In genomic region chr4:141506893-141507292, GRCm38 (mm10) we compare ENCODE assay signal across 8 mouse cellular contexts. TPM values are rescaled to one million over a fixed set of nuclear protein-coding genes. Genes with fewer than 3 reads are reported as not detected.
DNase-seq lines count a peak whose midpoint lies in the region; ATAC-seq and TF ChIP-seq lines count a peak whose summit lies in the region.

No protein-coding gene starts in this region.

- H3K4me1 ChIP-seq in intestine, embryonic 15.5 days (replicated peaks): peaks cover 26% of the 10 kb centered on the region
- peaks cover 15% of the 10 kb centered on the region; the same call in 1 of the 2 replicates for H3K4me1 ChIP-seq in lung, postnatal 0 days (ENCODE audit: insufficient read depth, low read depth, low read length)
- H3K4me1 ChIP-seq in stomach, embryonic 15.5 days: peaks cover 16% of the 10 kb centered on the region

- 70% methylated on average over 10 of the region's 10 CpGs for WGBS in intestine, embryonic 15.5 days
- WGBS in lung, postnatal 0 days: 54% methylated on average over 10 of the region's 10 CpGs
- 71% methylated on average over 10 of the region's 10 CpGs for WGBS in stomach, embryonic 15.5 days

- no peaks in the 10 kb centered on the region for H3K9me3 ChIP-seq in intestine, embryonic 15.5 days
- no peaks in the 10 kb centered on the region for H3K9me3 ChIP-seq in lung, postnatal 0 days (ENCODE audit: low read length)
- no peaks in the 10 kb centered on the region for H3K9me3 ChIP-seq in stomach, embryonic 15.5 days

- H3K9ac ChIP-seq in intestine, embryonic 15.5 days: peak overlapping the region; percentile 18; the same call in 1 of the 2 replicates
- H3K9ac ChIP-seq in lung, postnatal 0 days (replicated peaks; ENCODE audit: low read depth): no peak overlapping the region
- H3K9ac ChIP-seq in stomach, embryonic 15.5 days: no peak overlapping the region

- no peak overlapping the region for H3K4me3 ChIP-seq in intestine, embryonic 15.5 days (replicated peaks)
- no peak overlapping the region for H3K4me3 ChIP-seq in lung, postnatal 0 days (ENCODE audit: low read depth, low read length)
- H3K4me3 ChIP-seq in stomach, embryonic 15.5 days (replicated peaks): no peak overlapping the region

- H3K4me2 ChIP-seq in intestine, embryonic 15.5 days (replicated peaks): peak overlapping the region; percentile 40
- peak overlapping the region; percentile 30 for H3K4me2 ChIP-seq in lung, postnatal 0 days (replicated peaks; ENCODE audit: low read depth, low read length)
- peak overlapping the region; percentile 33; the same call in 1 of the 2 replicates for H3K4me2 ChIP-seq in stomach, embryonic 15.5 days

- DNase-seq in adrenal gland, adult 2 months: peak; percentile 54
- DNase-seq in adrenal gland, postnatal 4 days (ENCODE audit: low spot score in 2 of 2): no peak
- DNase-seq in 416B (ENCODE audit: low read depth): peak; percentile 73
- peak; percentile 54 for DNase-seq in gastrocnemius, adult 18-20 months (ENCODE audit: low spot score)
- DNase-seq in lung, postnatal 0 days (ENCODE audit: low spot score): peak; percentile 43
- no peak for DNase-seq in left cerebral cortex, adult 18-20 months (ENCODE audit: low spot score in 2 of 2)

- ATAC-seq in intestine, embryonic 15.5 days: 0 out of 2 replicates have a peak, but pooled peaks have one; percentile 23
- peak; percentile 37 for ATAC-seq in lung, postnatal 0 days
- no peak; the same call in 1 of the 2 replicates for ATAC-seq in stomach, embryonic 15.5 days (ENCODE audit: insufficient read depth, low FRiP score, low read depth)

- no peaks in the 10 kb centered on the region for H3K36me3 ChIP-seq in intestine, embryonic 15.5 days
- no peaks in the 10 kb centered on the region for H3K36me3 ChIP-seq in lung, postnatal 0 days (ENCODE audit: insufficient read depth, low read length)
- peaks cover 2% of the 10 kb centered on the region for H3K36me3 ChIP-seq in stomach, embryonic 15.5 days

- no peaks in the 10 kb centered on the region for H3K27me3 ChIP-seq in intestine, embryonic 15.5 days (replicated peaks)
- no peaks in the 10 kb centered on the region for H3K27me3 ChIP-seq in lung, postnatal 0 days (replicated peaks; ENCODE audit: insufficient read depth, low read length)
- H3K27me3 ChIP-seq in stomach, embryonic 15.5 days (replicated peaks): no peaks in the 10 kb centered on the region

- peak; percentile 65 for TF ChIP-seq CTCF in lung, postnatal 0 days (IDR thresholded peaks at IDR 0.05)

- H3K27ac ChIP-seq in intestine, embryonic 15.5 days: peak overlapping the region; percentile 83
- H3K27ac ChIP-seq in lung, postnatal 0 days (ENCODE audit: low read length): peak overlapping the region; percentile 84
- peak overlapping the region; percentile 88 for H3K27ac ChIP-seq in stomach, embryonic 15.5 days

- no peak for TF ChIP-seq EP300 in lung, postnatal 0 days (IDR thresholded peaks at IDR 0.05)

RNA-seq across cellular contexts. Expression of gene Spen, which starts 31.5 kb away (rescaled TPM):
- total RNA-seq in adrenal gland, adult 2 months (2021): 10 to 100 TPM; 37.8 to 55.3 TPM
- 63.9 and 76.4 TPM in 2 replicates for polyA plus RNA-seq in adrenal gland, adult 2 months (2012; rRNA removed)
- 10 to 100 TPM; 57.4 to 67.8 TPM for total RNA-seq in adrenal gland, postnatal 4 days (2021)
- 10 to 100 TPM; 21.4 to 21.9 TPM for total RNA-seq in gastrocnemius, adult 18-20 months (2021)
- 7.4 and 10.5 TPM in 2 replicates for polyA plus RNA-seq in intestine, embryonic 15.5 days (2015; fragmentation: Nextera tagmentation; extraction: Ambion mirVana)
- polyA plus RNA-seq in lung, postnatal 0 days (2015; fragmentation: Nextera tagmentation; extraction: Ambion mirVana): 5.7 and 8.8 TPM in 2 replicates
- 8.4 and 10.4 TPM in 2 replicates for polyA plus RNA-seq in stomach, embryonic 15.5 days (2015; fragmentation: Nextera tagmentation; extraction: Ambion mirVana)
- total RNA-seq in left cerebral cortex, adult 18-20 months (2021): 10 to 100 TPM; 58.4 to 60.6 TPM

Comparison
In these comparisons a context has a peak if more than half of its experiments do, and no peak if none do; other contexts are left out.
1. DNase-seq: peak in adrenal gland, adult 2 months (single experiment), 416B (single experiment), gastrocnemius, adult 18-20 months (single experiment) and lung, postnatal 0 days (single experiment); none in adrenal gland, postnatal 4 days (0 of 2) and left cerebral cortex, adult 18-20 months (0 of 2).
2. Peak in every context shown above with its lines, with median percentiles within 50 percentile points of each other: H3K27ac ChIP-seq and H3K4me2 ChIP-seq.